Mouse (Mus musculus) spleen, adult 2 months (tissue): ENCODE measurements around the gene Gm21852. TPM values are rescaled to one million over a fixed set of nuclear protein-coding genes. Genes with fewer than 3 reads are reported as not detected.
"Not testable (repeated sequence)": the region's sequence is repeated elsewhere in the genome, so short reads cannot be mapped to it uniquely, and the experiment has no call there.

Experiments
- DNase-seq, 2 experiments: peaks; one replicate each; pipeline versions ENCODE4 v3.0.0 to v3.0.0-alpha.2; 2012 to 2021; ENCODE audit warnings: low spot score in 2 of 2, low read depth in 1 of 2
- H3K27ac ChIP-seq: fragments of 200-500 bp; 2 replicates; pipeline ENCODE4 v1.5.1; 2012; ENCODE audit warnings: low read length, inconsistent platforms; ENCODE audit not compliant: insufficient read depth
- H3K27me3 ChIP-seq: fragments of 200-500 bp; 2 replicates; pipeline ENCODE4 v1.6.1; 2012; ENCODE audit warnings: mild to moderate bottlenecking, moderate library complexity, low read length, inconsistent platforms; ENCODE audit not compliant: control insufficient read depth, insufficient read depth
- H3K36me3 ChIP-seq: fragments of 200-500 bp; 2 replicates; pipeline ENCODE4 v1.6.1; 2012; ENCODE audit warnings: mild to moderate bottlenecking, low read length, inconsistent platforms; ENCODE audit not compliant: control insufficient read depth, insufficient read depth
- H3K4me1 ChIP-seq: fragments of 200-500 bp; 2 replicates; pipeline ENCODE4 v1.6.1; 2011; ENCODE audit warnings: inconsistent platforms; ENCODE audit not compliant: control insufficient read depth, insufficient read depth, insufficient read length
- H3K4me3 ChIP-seq: fragments of 200-500 bp; 2 replicates; pipeline ENCODE4 v1.5.1; 2011; ENCODE audit warnings: mild to moderate bottlenecking, inconsistent platforms; ENCODE audit not compliant: insufficient read depth, insufficient read length; ENCODE audit errors: extremely low read depth
- WGBS: fragments of 180-500 bp; shearing (Covaris S2); methylation state at CpG from one replicate; pipeline ENCODE4 v1.1.7; 2018; 5-methylcytosine and 5-hydroxymethylcytosine counted together
- polyA plus RNA-seq: library from polyadenylated mRNA; depleted of rRNA; stranded (reverse); fragments of >200 nt; gene quantifications from 2 replicates; pipeline ENCODE4 v1.2.3, GENCODE M21; 2012; rRNA removed

The Gm21852 gene
- polyA plus RNA-seq = not detected in 2 replicates

- H3K36me3 ChIP-seq, DNase-seq, H3K27ac ChIP-seq, H3K27me3 ChIP-seq, H3K4me3 ChIP-seq, H3K4me1 ChIP-seq: not testable (repeated sequence)
- no CpG with 5 or more reads among the region's 3 CpGs for WGBS
These were observed at the start of gene Gm21852 for GRCm38 (mm10) chrY:40651896-40652295. Gm21852 (minus strand) TSS chrY:40651996.

Other genes starting within 250 kb of the Gm21852 start
- not detected in 2 replicates for gene Gm21797, start 123.8 kb upstream of the Gm21852 start, polyA plus RNA-seq
- not detected in 2 replicates for gene Gm20795, start 152.9 kb upstream of the Gm21852 start, polyA plus RNA-seq